Mouse (Mus musculus) kidney, adult 2 months (tissue): ENCODE measurements at regions not wholly inside any gene's neighbourhood (a gene's known extent, or its start where the extent isn't known, plus 50 kb on each side); places are given as distances from the start of the nearest gene placed in this dataset.

Experiments
- DNase-seq: peaks from one replicate; pipeline ENCODE4 v3.0.0; 2021
- H3K27ac ChIP-seq: fragments of 200-500 bp; 2 replicates; pipeline ENCODE4 v1.5.1; 2012; ENCODE audit warnings: low read depth, low read length, control low read depth, inconsistent platforms; ENCODE audit not compliant: insufficient read depth
- H3K27me3 ChIP-seq: fragments of 200-500 bp; replicated peaks from 2 replicates; pipeline ENCODE4 v1.6.1; 2012; ENCODE audit warnings: mild to moderate bottlenecking, moderate library complexity, low read length, inconsistent platforms; ENCODE audit not compliant: control insufficient read depth, insufficient read depth
- H3K36me3 ChIP-seq: fragments of 200-500 bp; 2 replicates; pipeline ENCODE4 v1.6.1; 2012; ENCODE audit warnings: mild to moderate bottlenecking, moderate library complexity, low read length, inconsistent platforms; ENCODE audit not compliant: control insufficient read depth, insufficient read depth
- H3K4me1 ChIP-seq: fragments of 200-500 bp; 2 replicates; pipeline ENCODE4 v1.6.1; 2011; ENCODE audit warnings: low read length; ENCODE audit not compliant: control insufficient read depth, insufficient read depth
- H3K4me3 ChIP-seq: fragments of 200-500 bp; 2 replicates; pipeline ENCODE4 v1.5.1; 2011; ENCODE audit warnings: mild to moderate bottlenecking, low read depth, low read length, control low read depth; ENCODE audit not compliant: insufficient read depth
- CTCF ChIP-seq: fragments of 200-500 bp; conservative IDR thresholded peaks from 2 replicates; pipeline ENCODE4 v1.5.1; 2011; ENCODE audit warnings: low read depth, mild to moderate bottlenecking, control low read depth, low read length, moderate library complexity, mixed read lengths; ENCODE audit not compliant: insufficient read depth, insufficient read length
- POLR2A ChIP-seq: fragments of 200-500 bp; IDR thresholded peaks from one replicate; pipeline ENCODE4 v1.6.1; 2011; ENCODE audit warnings: low read depth, low read length, control low read depth
- WGBS: fragments of 180-500 bp; shearing (Covaris S2); methylation state at CpG from one replicate; pipeline ENCODE4 v1.1.7; 2018; 5-methylcytosine and 5-hydroxymethylcytosine counted together

GRCm38 (mm10) chr4:62755237-62755900 is 195.7 kb downstream of the Rgs3 start:
- no peak for TF ChIP-seq POLR2A
- no peak for TF ChIP-seq CTCF
- no peaks in the 10 kb centered on the region for H3K27me3 ChIP-seq
- H3K4me1 ChIP-seq, result no peaks in the 10 kb centered on the region
- DNase-seq, result peak; percentile 69
- H3K27ac ChIP-seq, result no peak overlapping the region
- no peaks in the 10 kb centered on the region for H3K36me3 ChIP-seq
- H3K4me3 ChIP-seq, result no peak overlapping the region
- 60% methylated on average over 5 of the region's 5 CpGs for WGBS

GRCm38 (mm10) chr4:62756721-62757206 is 197.1 kb downstream of the Rgs3 start:
- no peaks in the 10 kb centered on the region for H3K36me3 ChIP-seq
- no peak overlapping the region for H3K27ac ChIP-seq
- DNase-seq, result no peak
- no peak overlapping the region for H3K4me3 ChIP-seq
- H3K27me3 ChIP-seq, result no peaks in the 10 kb centered on the region
- no peak for TF ChIP-seq CTCF
- no peak for TF ChIP-seq POLR2A
- no peaks in the 10 kb centered on the region for H3K4me1 ChIP-seq
- WGBS, result 53% methylated on average over 10 of the region's 10 CpGs

DNA sequence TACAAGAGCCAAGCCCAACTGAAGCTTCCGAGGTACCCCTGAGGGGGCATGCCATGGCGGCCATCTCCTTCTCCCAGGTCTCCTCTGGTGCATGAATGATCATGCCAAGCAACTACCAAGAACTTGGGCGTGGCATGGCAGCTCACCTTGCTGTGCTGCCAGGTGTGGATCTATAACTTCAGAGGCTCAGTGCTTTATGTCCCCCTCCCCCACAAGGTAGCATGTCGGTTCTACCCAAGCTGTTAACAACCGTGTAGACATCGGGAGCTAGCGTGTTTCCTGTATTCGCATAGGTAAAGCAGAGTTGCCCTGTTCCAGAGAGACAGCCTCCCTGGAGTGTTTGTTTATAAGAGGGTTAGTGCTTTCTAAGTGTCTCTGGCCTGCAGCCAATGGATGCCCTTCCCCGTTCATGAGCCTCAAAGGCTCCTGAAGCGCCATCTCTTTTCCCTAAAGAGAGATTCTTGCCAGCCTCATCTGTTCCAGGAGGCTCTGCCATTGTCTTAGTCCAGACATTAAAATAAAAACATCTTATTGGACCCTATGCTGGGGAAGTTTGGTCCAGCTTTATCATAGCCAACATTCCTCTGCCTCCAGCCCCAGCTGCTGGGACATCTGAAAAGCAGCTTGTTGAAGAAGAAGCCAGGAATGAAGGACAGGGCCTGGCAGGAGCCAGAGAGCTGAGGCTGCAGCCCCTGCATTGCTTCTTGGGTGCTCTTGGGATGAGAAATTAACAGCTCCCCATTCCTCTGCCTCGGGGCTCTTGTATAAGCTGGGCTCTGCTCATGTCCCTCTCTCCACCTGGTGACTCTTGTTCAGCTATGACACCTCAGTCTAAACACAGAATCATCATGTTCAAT is 201.3 kb downstream of the Rgs3 start:
- H3K4me3 ChIP-seq, result no peak overlapping the region
- H3K27me3 ChIP-seq, result no peaks in the 10 kb centered on the region
- WGBS, result 71% methylated on average over 11 of the region's 11 CpGs
- no peaks in the 10 kb centered on the region for H3K36me3 ChIP-seq
- H3K4me1 ChIP-seq, result no peaks in the 10 kb centered on the region
- no peak for DNase-seq
- H3K27ac ChIP-seq, result no peak overlapping the region
- TF ChIP-seq CTCF (no peak), POLR2A (no peak)

GRCm38 (mm10) chr4:62761672-62762071 is 202.0 kb downstream of the Rgs3 start:
- Histone ChIP-seq H3K27ac (no peak overlapping the region), H3K4me3 (no peak overlapping the region), H3K36me3 (no peaks in the 10 kb centered on the region), H3K4me1 (no peaks in the 10 kb centered on the region), H3K27me3 (no peaks in the 10 kb centered on the region)
- no peak for TF ChIP-seq POLR2A
- TF ChIP-seq CTCF, result peak; percentile 90
- peak; percentile 84 for DNase-seq
- 4% methylated on average over 1 of the region's 1 CpGs for WGBS

DNA sequence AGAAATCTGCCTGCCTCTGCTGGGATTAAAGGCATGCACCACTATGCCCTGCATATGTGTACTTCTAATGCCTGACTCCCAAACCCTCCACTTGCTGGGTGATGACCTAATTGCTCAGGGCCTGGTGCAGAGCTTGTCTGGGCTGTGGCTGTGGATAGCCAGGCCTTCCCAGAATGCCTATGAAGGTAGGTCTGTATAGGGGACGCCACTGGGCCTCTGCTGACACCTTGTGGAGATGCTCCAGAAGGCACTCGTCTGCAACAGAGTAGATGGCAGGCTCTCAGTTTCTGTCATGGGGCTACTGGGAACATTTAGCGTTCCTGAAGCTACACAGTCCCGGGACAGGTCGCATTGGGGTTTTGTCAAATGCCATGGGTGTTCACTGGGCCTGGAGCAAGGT is 201.4 kb upstream of the Zfp618 start:
- H3K36me3 ChIP-seq, result no peaks in the 10 kb centered on the region
- no peak overlapping the region for H3K4me3 ChIP-seq
- DNase-seq, result peak; percentile 85
- WGBS, result 15% methylated on average over 5 of the region's 5 CpGs
- no peak overlapping the region for H3K27ac ChIP-seq
- no peaks in the 10 kb centered on the region for H3K27me3 ChIP-seq
- H3K4me1 ChIP-seq, result no peaks in the 10 kb centered on the region
- TF ChIP-seq CTCF, result peak; percentile 98
- TF ChIP-seq POLR2A, result no peak

GRCm38 (mm10) chr4:62769469-62770234 is 195.7 kb upstream of the Zfp618 start:
- H3K36me3 ChIP-seq, result no peaks in the 10 kb centered on the region
- no peak for TF ChIP-seq CTCF
- no peak for TF ChIP-seq POLR2A
- no peaks in the 10 kb centered on the region for H3K4me1 ChIP-seq
- 68% methylated on average over 10 of the region's 10 CpGs for WGBS
- no peak for DNase-seq
- H3K27ac ChIP-seq, result no peak overlapping the region
- no peaks in the 10 kb centered on the region for H3K27me3 ChIP-seq
- no peak overlapping the region for H3K4me3 ChIP-seq
